Mouse (Mus musculus) 3134 (cell line): ENCODE results near the gene Cldn10.
A peak's percentile ranks its signal among the peaks of the same experiment; 100 is the strongest.
"Not testable (repeated sequence)": the region's sequence is repeated elsewhere in the genome, so short reads cannot be mapped to it uniquely, and the experiment has no call there.

ENCODE experiments used
- DNase-seq: peaks from one replicate; pipeline ENCODE4 v3.0.0-alpha.2; 2011; ENCODE audit warnings: low spot score; ENCODE audit not compliant: insufficient read length; ENCODE audit errors: extremely low read depth

Gene Cldn10

GRCm38 (mm10) chr14:118787621-118788020 is at the start of gene Cldn10:
Cldn10 (plus strand) TSS chr14:118787908.
- DNase-seq, result no peak

- no peak for DNase-seq
These were observed 45.9 kb upstream of the Cldn10 start for GRCm38 (mm10) chr14:118741780-118742179.

- DNase-seq, result no peak
These were observed 44.8 kb upstream of the Cldn10 start for GRCm38 (mm10) chr14:118742862-118743261.

- no peak for DNase-seq
These were observed 38.6 kb upstream of the Cldn10 start for GRCm38 (mm10) chr14:118749068-118749467.

- no peak for DNase-seq
These were observed 38.0 kb upstream of the Cldn10 start for GRCm38 (mm10) chr14:118749715-118750114.

GRCm38 (mm10) chr14:118750505-118751192 is 37.1 kb upstream of the Cldn10 start:
- DNase-seq, result no peak

GRCm38 (mm10) chr14:118751193-118751753 is 36.4 kb upstream of the Cldn10 start:
- DNase-seq, result no peak

GRCm38 (mm10) chr14:118756015-118756414 is 31.7 kb upstream of the Cldn10 start:
- no peak for DNase-seq

GRCm38 (mm10) chr14:118756566-118756965 is 31.1 kb upstream of the Cldn10 start:
- DNase-seq, result no peak

- not testable (repeated sequence) for DNase-seq
These were observed 24.3 kb upstream of the Cldn10 start for GRCm38 (mm10) chr14:118763362-118763761.

- DNase-seq, result no peak
These were observed 23.7 kb upstream of the Cldn10 start for GRCm38 (mm10) chr14:118763917-118764495.

- no peak for DNase-seq
These were observed 22.4 kb upstream of the Cldn10 start for GRCm38 (mm10) chr14:118765306-118765705.

GRCm38 (mm10) chr14:118765951-118766350 is 21.8 kb upstream of the Cldn10 start:
- no peak for DNase-seq

- no peak for DNase-seq
These were observed 21.3 kb upstream of the Cldn10 start for GRCm38 (mm10) chr14:118766368-118766767.

GRCm38 (mm10) chr14:118767673-118768353 is 19.9 kb upstream of the Cldn10 start:
- DNase-seq, result peak; percentile 19

- DNase-seq, result no peak
These were observed 19.4 kb upstream of the Cldn10 start for GRCm38 (mm10) chr14:118768354-118768713.

GRCm38 (mm10) chr14:118773668-118774067 is 14.0 kb upstream of the Cldn10 start:
- no peak for DNase-seq

GRCm38 (mm10) chr14:118774507-118775428 is 12.9 kb upstream of the Cldn10 start:
- no peak for DNase-seq

- no peak for DNase-seq
These were observed 12.2 kb upstream of the Cldn10 start for GRCm38 (mm10) chr14:118775554-118775953.

GRCm38 (mm10) chr14:118776372-118776771 is 11.3 kb upstream of the Cldn10 start:
- DNase-seq, result no peak

- DNase-seq, result no peak
These were observed 10.2 kb upstream of the Cldn10 start for GRCm38 (mm10) chr14:118777478-118777877.
